Mouse (Mus musculus): ENCODE measurements around the gene Zfp119b. TPM values are rescaled to one million over a fixed set of nuclear protein-coding genes. Genes with fewer than 3 reads are reported as not detected.
"Not testable (repeated sequence)": the region's sequence is repeated elsewhere in the genome, so short reads cannot be mapped to it uniquely, and the experiment has no call there.

The Zfp119b gene
- polyA plus RNA-seq, 1 experiment, result 0.69 TPM

- no peak for DNase-seq
- Histone ChIP-seq H3K4me1 (ENCODE audit: control insufficient read depth, insufficient read depth, low read length) (no peaks in the 10 kb centered on the region), H3K27me3 (replicated peaks; ENCODE audit: control insufficient read depth, insufficient read depth, low read length) (no peaks in the 10 kb centered on the region), H3K36me3 (ENCODE audit: control insufficient read depth, insufficient read depth, low read length) (no peaks in the 10 kb centered on the region), H3K4me3 (ENCODE audit: insufficient read depth, low read depth, low read length) (peak overlapping the region; percentile 59), H3K27ac (ENCODE audit: insufficient read depth, low read depth, low read length) (peak overlapping the region; percentile 58)
- WGBS, result 41% methylated on average over 2 of the region's 2 CpGs
- TF ChIP-seq POLR2A (IDR thresholded peaks at IDR 0.05; ENCODE audit: low read depth, low read length) (no peak), CTCF (conservative IDR thresholded peaks at IDR 0.05; ENCODE audit: insufficient read depth, insufficient read length, low read depth, low read length) (no peak)
Observed at GRCm38 (mm10) chr17:55932635-55933034, 16.7 kb downstream of the Zfp119b start.

- peak; percentile 73 for DNase-seq
- H3K36me3 ChIP-seq (ENCODE audit: control insufficient read depth, insufficient read depth, low read length), result no peaks in the 10 kb centered on the region
- no peaks in the 10 kb centered on the region for H3K27me3 ChIP-seq (replicated peaks; ENCODE audit: control insufficient read depth, insufficient read depth, low read length)
- TF ChIP-seq POLR2A (IDR thresholded peaks at IDR 0.05; ENCODE audit: low read depth, low read length), result peak; percentile 12
- TF ChIP-seq CTCF (conservative IDR thresholded peaks at IDR 0.05; ENCODE audit: insufficient read depth, insufficient read length, low read depth, low read length), result peak; percentile 17; the same call in 1 of the 2 replicates
- H3K4me3 ChIP-seq (ENCODE audit: insufficient read depth, low read depth, low read length), result peak overlapping the region; percentile 72
- whole genome bisulfite sequencing, result 2% methylated on average over 33 of the region's 33 CpGs
- H3K4me1 ChIP-seq (ENCODE audit: control insufficient read depth, insufficient read depth, low read length), result no peaks in the 10 kb centered on the region
- peak overlapping the region; percentile 58 for H3K27ac ChIP-seq (ENCODE audit: insufficient read depth, low read depth, low read length)
Observed at GRCm38 (mm10) chr17:55931553-55932502, 17.5 kb downstream of the Zfp119b start.

GRCm38 (mm10) chr17:55906669-55907068 is 42.6 kb downstream of the Zfp119b start:
- H3K4me3 ChIP-seq (ENCODE audit: insufficient read depth, low read depth, low read length), result no peak overlapping the region
- H3K27me3 ChIP-seq (replicated peaks; ENCODE audit: control insufficient read depth, insufficient read depth, low read length), result no peaks in the 10 kb centered on the region
- H3K4me1 ChIP-seq (ENCODE audit: control insufficient read depth, insufficient read depth, low read length), result peaks cover 3% of the 10 kb centered on the region; the same call in 1 of the 2 replicates
- H3K27ac ChIP-seq (ENCODE audit: insufficient read depth, low read depth, low read length), result no peak overlapping the region
- TF ChIP-seq CTCF (conservative IDR thresholded peaks at IDR 0.05; ENCODE audit: insufficient read depth, insufficient read length, low read depth, low read length), result no peak
- no peak for TF ChIP-seq POLR2A (IDR thresholded peaks at IDR 0.05; ENCODE audit: low read depth, low read length)
- no peak for DNase-seq
- H3K36me3 ChIP-seq (ENCODE audit: control insufficient read depth, insufficient read depth, low read length), result no peaks in the 10 kb centered on the region

GRCm38 (mm10) chr17:55904131-55904530 is 45.2 kb downstream of the Zfp119b start:
- H3K4me3 ChIP-seq (ENCODE audit: insufficient read depth, low read depth, low read length), result no peak overlapping the region
- WGBS, result 45% methylated on average over 6 of the region's 6 CpGs
- peak overlapping the region; percentile 76 for H3K27ac ChIP-seq (ENCODE audit: insufficient read depth, low read depth, low read length)
- H3K4me1 ChIP-seq (ENCODE audit: control insufficient read depth, insufficient read depth, low read length), result peaks cover 3% of the 10 kb centered on the region; the same call in 1 of the 2 replicates
- no peaks in the 10 kb centered on the region for H3K36me3 ChIP-seq (ENCODE audit: control insufficient read depth, insufficient read depth, low read length)
- H3K27me3 ChIP-seq (replicated peaks; ENCODE audit: control insufficient read depth, insufficient read depth, low read length), result no peaks in the 10 kb centered on the region
- DNase-seq, result no peak
- TF ChIP-seq CTCF (conservative IDR thresholded peaks at IDR 0.05; ENCODE audit: insufficient read depth, insufficient read length, low read depth, low read length) (no peak), POLR2A (IDR thresholded peaks at IDR 0.05; ENCODE audit: low read depth, low read length) (no peak)

GRCm38 (mm10) chr17:55903687-55904086 is 45.6 kb downstream of the Zfp119b start:
- TF ChIP-seq POLR2A (IDR thresholded peaks at IDR 0.05; ENCODE audit: low read depth, low read length) (no peak), CTCF (conservative IDR thresholded peaks at IDR 0.05; ENCODE audit: insufficient read depth, insufficient read length, low read depth, low read length) (no peak)
- Histone ChIP-seq H3K36me3 (ENCODE audit: control insufficient read depth, insufficient read depth, low read length) (no peaks in the 10 kb centered on the region), H3K4me1 (ENCODE audit: control insufficient read depth, insufficient read depth, low read length) (peaks cover 3% of the 10 kb centered on the region; the same call in 1 of the 2 replicates), H3K4me3 (ENCODE audit: insufficient read depth, low read depth, low read length) (no peak overlapping the region), H3K27me3 (replicated peaks; ENCODE audit: control insufficient read depth, insufficient read depth, low read length) (no peaks in the 10 kb centered on the region), H3K27ac (ENCODE audit: insufficient read depth, low read depth, low read length) (no peak overlapping the region)
- DNase-seq, result peak; percentile 82
- 55% methylated on average over 1 of the region's 1 CpGs for WGBS

GRCm38 (mm10) chr17:55903087-55903486 is 46.2 kb downstream of the Zfp119b start:
- WGBS, result 46% methylated on average over 2 of the region's 2 CpGs
- 0 out of 2 replicates have a peak overlapping the region, but pooled peaks have one; percentile 31 for H3K27ac ChIP-seq (ENCODE audit: insufficient read depth, low read depth, low read length)
- TF ChIP-seq POLR2A (IDR thresholded peaks at IDR 0.05; ENCODE audit: low read depth, low read length) (no peak), CTCF (conservative IDR thresholded peaks at IDR 0.05; ENCODE audit: insufficient read depth, insufficient read length, low read depth, low read length) (no peak)
- H3K27me3 ChIP-seq (replicated peaks; ENCODE audit: control insufficient read depth, insufficient read depth, low read length), result no peaks in the 10 kb centered on the region
- DNase-seq, result no peak
- H3K4me1 ChIP-seq (ENCODE audit: control insufficient read depth, insufficient read depth, low read length), result peaks cover 3% of the 10 kb centered on the region; the same call in 1 of the 2 replicates
- H3K4me3 ChIP-seq (ENCODE audit: insufficient read depth, low read depth, low read length), result no peak overlapping the region
- no peaks in the 10 kb centered on the region for H3K36me3 ChIP-seq (ENCODE audit: control insufficient read depth, insufficient read depth, low read length)

- not testable (repeated sequence) for H3K27me3 ChIP-seq (replicated peaks; ENCODE audit: control insufficient read depth, insufficient read depth, low read length); H3K4me1 ChIP-seq (ENCODE audit: control insufficient read depth, insufficient read depth, low read length); H3K36me3 ChIP-seq (ENCODE audit: control insufficient read depth, insufficient read depth, low read length)
- WGBS, result 6% methylated on average over 7 of the region's 8 CpGs
- Histone ChIP-seq H3K27ac (ENCODE audit: insufficient read depth, low read depth, low read length) (peak overlapping the region; percentile 79), H3K4me3 (ENCODE audit: insufficient read depth, low read depth, low read length) (peak overlapping the region; percentile 62)
- peak; percentile 52 for DNase-seq
Observed at GRCm38 (mm10) chr17:55892406-55892955, 56.8 kb downstream of the Zfp119b start.

Other genes with a start within 250 kb of the Zfp119b start
- gene Pot1b, start 236.9 kb downstream of the Zfp119b start, polyA plus RNA-seq (2012; rRNA removed), result 1.5 and 2.0 TPM in 2 replicates
- gene Adgre4, start 199.5 kb downstream of the Zfp119b start, polyA plus RNA-seq (2012; rRNA removed), result 0.20 and 0.59 TPM in 2 replicates
- 0.37 and 0.56 TPM in 2 replicates for gene Zfp119a, start 70.6 kb downstream of the Zfp119b start, polyA plus RNA-seq (2012; rRNA removed)
- gene Zfp959, start 57.4 kb downstream of the Zfp119b start, polyA plus RNA-seq (2012; rRNA removed), result 0.86 and 1.9 TPM in 2 replicates
- 3.1 and 3.5 TPM in 2 replicates for gene Ebi3, start 3.1 kb upstream of the Zfp119b start, polyA plus RNA-seq (2012; rRNA removed)
- 7.2 and 7.7 TPM in 2 replicates for gene Yju2, start 9.6 kb upstream of the Zfp119b start, polyA plus RNA-seq (2012; rRNA removed)
- 22.4 and 31.3 TPM in 2 replicates for gene Shd, start 21.0 kb upstream of the Zfp119b start, polyA plus RNA-seq (2012; rRNA removed)
- gene Fsd1, start 37.0 kb upstream of the Zfp119b start, polyA plus RNA-seq (2012; rRNA removed), result 0.36 and 0.48 TPM in 2 replicates
- gene Stap2, start 56.1 kb upstream of the Zfp119b start, polyA plus RNA-seq (2012; rRNA removed), result 20.1 and 22.6 TPM in 2 replicates
- 98.3 and 116 TPM in 2 replicates for gene Mpnd, start 56.2 kb upstream of the Zfp119b start, polyA plus RNA-seq (2012; rRNA removed)
- gene Sh3gl1, start 87.1 kb upstream of the Zfp119b start, polyA plus RNA-seq (2012; rRNA removed), result 48.7 and 56.7 TPM in 2 replicates
- gene Chaf1a, start 90.9 kb upstream of the Zfp119b start, polyA plus RNA-seq (2012; rRNA removed), result 1.0 and 1.2 TPM in 2 replicates
- 75.6 and 90.3 TPM in 2 replicates for gene Ubxn6, start 125.5 kb upstream of the Zfp119b start, polyA plus RNA-seq (2012; rRNA removed)
- 29.1 and 33.5 TPM in 2 replicates for gene Hdgfl2, start 130.1 kb upstream of the Zfp119b start, polyA plus RNA-seq (2012; rRNA removed)
- gene Plin4, start 160.3 kb upstream of the Zfp119b start, polyA plus RNA-seq (2012; rRNA removed), result 14.4 and 23.3 TPM in 2 replicates
- 8.4 and 10.1 TPM in 2 replicates for gene Plin5, start 168.1 kb upstream of the Zfp119b start, polyA plus RNA-seq (2012; rRNA removed)
- 9.9 and 16.1 TPM in 2 replicates for gene Lrg1, start 172.5 kb upstream of the Zfp119b start, polyA plus RNA-seq (2012; rRNA removed)
- gene Sema6b, start 190.8 kb upstream of the Zfp119b start, polyA plus RNA-seq (2012; rRNA removed), result 3.8 and 4.1 TPM in 2 replicates
- gene Tnfaip8l1, start 213.0 kb upstream of the Zfp119b start, polyA plus RNA-seq (2012; rRNA removed), result 1.7 and 2.7 TPM in 2 replicates
- gene Mydgf, start 234.4 kb upstream of the Zfp119b start, polyA plus RNA-seq (2012; rRNA removed), result 60.6 and 71.7 TPM in 2 replicates